Mouse (Mus musculus): ENCODE data around the gene Fam118a. TPM values are rescaled to one million over a fixed set of nuclear protein-coding genes. Genes with fewer than 3 reads are reported as not detected.
A peak's percentile ranks its signal among the peaks of the same experiment; 100 is the strongest.

Gene Fam118a
- total and polyA plus RNA-seq, 3 experiments: 6.9 to 17.2 (median 14.7) TPM

DNA sequence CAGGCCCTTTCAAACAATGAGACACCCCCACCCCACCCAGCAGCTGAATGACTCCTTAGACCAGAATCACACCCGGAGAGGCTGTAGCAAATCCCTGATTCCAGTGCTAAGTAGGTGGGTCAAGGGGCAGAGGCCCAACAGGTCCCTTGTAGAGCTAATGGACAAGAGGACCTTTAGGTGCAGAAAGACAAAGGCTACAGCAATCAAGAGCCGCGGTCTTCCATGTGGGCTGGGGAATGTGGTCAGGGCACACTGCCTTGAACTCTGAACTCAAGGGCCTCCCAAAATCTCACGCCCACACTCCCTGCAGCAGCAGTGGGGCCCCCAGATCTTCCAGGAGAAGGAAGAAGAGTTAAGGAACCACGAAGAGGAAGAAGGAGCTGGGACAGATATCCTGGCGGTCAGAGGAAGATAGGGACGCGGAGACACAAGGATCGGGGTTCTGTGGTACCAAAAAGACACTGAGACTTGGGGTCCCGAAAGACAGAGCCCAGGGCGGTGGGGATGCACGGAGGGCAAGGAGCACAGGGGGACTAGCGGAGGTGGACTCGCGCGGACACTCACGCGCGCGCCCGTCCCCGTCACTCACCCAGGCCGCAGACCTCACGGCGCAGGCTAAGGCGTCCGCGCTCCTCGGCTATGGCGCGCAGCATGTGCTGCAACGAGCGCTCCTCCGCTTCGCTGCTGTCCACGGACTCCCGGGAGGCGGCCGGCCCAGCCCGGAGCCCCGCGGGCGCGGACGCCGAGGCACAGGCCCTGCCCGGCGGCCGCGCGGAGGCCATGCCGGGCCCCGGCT lies 41.5 kb upstream of the Fam118a start:
- ATAC-seq (ENCODE audit: extremely low read depth, insufficient number of reproducible peaks, low FRiP score, poor library complexity, severe bottlenecking): no peak
- peak; percentile 55 for DNase-seq (ENCODE audit: low spot score)
- TF ChIP-seq CTCF (IDR thresholded peaks at IDR 0.05; ENCODE audit: low read depth, low read length): no peak
- TF ChIP-seq GATA1 (IDR thresholded peaks at IDR 0.05; ENCODE audit: borderline replicate concordance, low read length): no peak
- no peak for TF ChIP-seq GATA2 (IDR thresholded peaks at IDR 0.05; ENCODE audit: borderline replicate concordance, low read depth, low read length)
- no peak for TF ChIP-seq TAL1 (conservative IDR thresholded peaks at IDR 0.05; ENCODE audit: low read depth, low read length)
- no peak for TF ChIP-seq POLR2AphosphoS5 (IDR thresholded peaks at IDR 0.05; ENCODE audit: insufficient replicate concordance, low read depth, low read length)

DNA sequence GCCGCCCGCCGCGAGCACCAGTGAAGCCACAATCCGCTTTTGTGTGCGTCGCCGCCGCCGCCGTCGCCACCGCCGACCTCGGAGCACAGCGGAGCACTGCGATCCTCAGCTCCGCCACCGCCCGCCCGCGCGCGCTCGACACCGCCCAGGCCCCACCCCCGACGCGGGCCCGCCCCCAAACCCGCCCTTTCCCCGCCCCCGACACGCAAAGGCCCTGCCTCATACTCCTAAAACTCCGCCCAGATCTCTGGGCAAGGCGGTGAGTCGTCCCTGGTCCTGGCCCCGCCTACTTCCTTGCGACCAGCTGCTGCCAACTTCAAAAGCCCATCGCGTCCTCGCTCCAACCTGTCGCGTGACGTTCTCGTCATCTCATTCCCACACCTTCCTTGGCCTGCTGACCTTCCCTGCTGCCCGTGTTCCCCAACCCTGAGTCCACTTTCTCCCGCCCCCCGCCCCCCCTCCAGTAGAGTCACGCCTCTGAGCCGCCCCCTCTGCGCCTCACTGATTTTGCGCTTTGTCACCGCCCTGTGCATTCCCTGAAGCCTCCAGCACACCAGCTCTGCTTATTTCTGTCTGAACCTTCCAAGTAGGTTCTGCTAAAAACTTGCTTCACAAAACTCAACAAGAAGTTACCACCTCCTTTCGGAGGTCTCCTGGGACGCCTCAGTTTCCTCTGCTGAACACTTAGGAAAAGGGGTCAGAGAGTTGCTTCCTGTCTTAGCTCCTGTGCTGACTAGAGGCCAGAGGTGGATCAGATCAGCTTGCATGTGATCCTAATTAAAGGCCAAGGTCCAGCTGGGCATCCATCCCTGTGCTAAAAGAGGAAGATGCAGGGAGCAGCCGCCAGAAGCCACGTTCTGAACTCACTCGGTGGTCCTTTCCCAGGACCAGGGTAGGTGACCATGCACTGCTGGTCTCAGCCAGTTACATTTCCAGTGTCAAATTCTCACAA lies 40.6 kb upstream of the Fam118a start, which contains the start of gene 5031439G07Rik:
Gene 5031439G07Rik (minus strand): TSS at position 678 of the 952 bp plus-strand sequence.
- H3K4me3 ChIP-seq (ENCODE audit: low read depth, low read length): peak within 1 kb of the TSS; percentile 91
- H3K27me3 ChIP-seq (ENCODE audit: insufficient read depth, low read length): no peaks in the 10 kb centered on the region
- H3K9me3 ChIP-seq (replicated peaks): no peaks in the 10 kb centered on the region
- DNase-seq (ENCODE audit: low spot score) (peak; percentile 88), ATAC-seq (ENCODE audit: extremely low read depth, insufficient number of reproducible peaks, low FRiP score, poor library complexity, severe bottlenecking) (peak; percentile 94)
- no peak for TF ChIP-seq POLR2AphosphoS5 (IDR thresholded peaks at IDR 0.05; ENCODE audit: insufficient replicate concordance, low read depth, low read length)
- no peak for TF ChIP-seq GATA2 (IDR thresholded peaks at IDR 0.05; ENCODE audit: borderline replicate concordance, low read depth, low read length)
- TF ChIP-seq CTCF (IDR thresholded peaks at IDR 0.05; ENCODE audit: low read depth, low read length): no peak
- TF ChIP-seq GATA1 (IDR thresholded peaks at IDR 0.05; ENCODE audit: borderline replicate concordance, low read length): no peak
- no peak for TF ChIP-seq TAL1 (conservative IDR thresholded peaks at IDR 0.05; ENCODE audit: low read depth, low read length)
- H3K4me1 ChIP-seq (ENCODE audit: insufficient read depth, low read depth, low read length): peaks cover 33% of the 10 kb centered on the region
- peaks cover 27% of the 10 kb centered on the region for H3K36me3 ChIP-seq (replicated peaks)

More for the DNA sequence above, 41.5 kb upstream of the Fam118a start:
- Histone ChIP-seq H3K4me1 (ENCODE audit: insufficient read depth, low read depth, low read length) (peaks cover 36% of the 10 kb centered on the region), H3K27me3 (ENCODE audit: insufficient read depth, low read length) (no peaks in the 10 kb centered on the region), H3K9me3 (replicated peaks) (no peaks in the 10 kb centered on the region), H3K4me3 (ENCODE audit: low read depth, low read length) (peak overlapping the region; percentile 91), H3K36me3 (replicated peaks) (peaks cover 34% of the 10 kb centered on the region)

GRCm38 (mm10) chr15:84989098-84989497 lies 39.6 kb upstream of the Fam118a start:
- H3K27me3 ChIP-seq (ENCODE audit: insufficient read depth, low read length): no peaks in the 10 kb centered on the region; the same call in 1 of the 2 replicates
- H3K4me1 ChIP-seq (ENCODE audit: insufficient read depth, low read depth, low read length): peaks cover 33% of the 10 kb centered on the region
- TF ChIP-seq GATA1 (IDR thresholded peaks at IDR 0.05; ENCODE audit: borderline replicate concordance, low read length) (no peak), POLR2AphosphoS5 (IDR thresholded peaks at IDR 0.05; ENCODE audit: insufficient replicate concordance, low read depth, low read length) (no peak)
- no peak overlapping the region for H3K4me3 ChIP-seq (ENCODE audit: low read depth, low read length)
- ATAC-seq (ENCODE audit: extremely low read depth, insufficient number of reproducible peaks, low FRiP score, poor library complexity, severe bottlenecking): no peak
- DNase-seq (ENCODE audit: low spot score): no peak
- H3K9me3 ChIP-seq (replicated peaks): no peaks in the 10 kb centered on the region
- H3K36me3 ChIP-seq (replicated peaks): peaks cover 18% of the 10 kb centered on the region

- no peak for ATAC-seq (ENCODE audit: extremely low read depth, insufficient number of reproducible peaks, low FRiP score, poor library complexity, severe bottlenecking)
- no peak overlapping the region for H3K4me3 ChIP-seq (ENCODE audit: low read depth, low read length)
- peaks cover 38% of the 10 kb centered on the region for H3K4me1 ChIP-seq (ENCODE audit: insufficient read depth, low read depth, low read length)
- no peak for DNase-seq (ENCODE audit: low spot score)
- H3K36me3 ChIP-seq (replicated peaks): peaks cover 13% of the 10 kb centered on the region
- TF ChIP-seq GATA2 (IDR thresholded peaks at IDR 0.05; ENCODE audit: borderline replicate concordance, low read depth, low read length) (no peak), GATA1 (IDR thresholded peaks at IDR 0.05; ENCODE audit: borderline replicate concordance, low read length) (no peak), CTCF (IDR thresholded peaks at IDR 0.05; ENCODE audit: low read depth, low read length) (no peak), POLR2AphosphoS5 (IDR thresholded peaks at IDR 0.05; ENCODE audit: insufficient replicate concordance, low read depth, low read length) (no peak), TAL1 (conservative IDR thresholded peaks at IDR 0.05; ENCODE audit: low read depth, low read length) (no peak)
- peaks cover 3% of the 10 kb centered on the region; the same call in 1 of the 2 replicates for H3K27me3 ChIP-seq (ENCODE audit: insufficient read depth, low read length)
- no peaks in the 10 kb centered on the region for H3K9me3 ChIP-seq (replicated peaks)
Observed at GRCm38 (mm10) chr15:84989771-84990170, 39.0 kb upstream of the Fam118a start.

GRCm38 (mm10) chr15:84994498-84994897 lies 34.2 kb upstream of the Fam118a start:
- DNase-seq (ENCODE audit: low spot score): no peak
- H3K36me3 ChIP-seq (replicated peaks): no peaks in the 10 kb centered on the region
- no peak for ATAC-seq (ENCODE audit: extremely low read depth, insufficient number of reproducible peaks, low FRiP score, poor library complexity, severe bottlenecking)
- no peaks in the 10 kb centered on the region for H3K9me3 ChIP-seq (replicated peaks)
- H3K4me1 ChIP-seq (ENCODE audit: insufficient read depth, low read depth, low read length): peaks cover 10% of the 10 kb centered on the region
- TF ChIP-seq TAL1 (conservative IDR thresholded peaks at IDR 0.05; ENCODE audit: low read depth, low read length) (no peak), GATA2 (IDR thresholded peaks at IDR 0.05; ENCODE audit: borderline replicate concordance, low read depth, low read length) (no peak), GATA1 (IDR thresholded peaks at IDR 0.05; ENCODE audit: borderline replicate concordance, low read length) (no peak), CTCF (IDR thresholded peaks at IDR 0.05; ENCODE audit: low read depth, low read length) (no peak), POLR2AphosphoS5 (IDR thresholded peaks at IDR 0.05; ENCODE audit: insufficient replicate concordance, low read depth, low read length) (no peak)
- peaks cover 11% of the 10 kb centered on the region; the same call in 1 of the 2 replicates for H3K27me3 ChIP-seq (ENCODE audit: insufficient read depth, low read length)
- no peak overlapping the region for H3K4me3 ChIP-seq (ENCODE audit: low read depth, low read length)

- Histone ChIP-seq H3K36me3 (replicated peaks) (no peaks in the 10 kb centered on the region), H3K9me3 (replicated peaks) (no peaks in the 10 kb centered on the region), H3K4me3 (ENCODE audit: low read depth, low read length) (no peak overlapping the region), H3K4me1 (ENCODE audit: insufficient read depth, low read depth, low read length) (peaks cover 10% of the 10 kb centered on the region), H3K27me3 (ENCODE audit: insufficient read depth, low read length) (peaks cover 11% of the 10 kb centered on the region; the same call in 1 of the 2 replicates)
- DNase-seq (ENCODE audit: low spot score) (no peak), ATAC-seq (ENCODE audit: extremely low read depth, insufficient number of reproducible peaks, low FRiP score, poor library complexity, severe bottlenecking) (no peak)
- TF ChIP-seq TAL1 (conservative IDR thresholded peaks at IDR 0.05; ENCODE audit: low read depth, low read length) (no peak), GATA2 (IDR thresholded peaks at IDR 0.05; ENCODE audit: borderline replicate concordance, low read depth, low read length) (no peak), CTCF (IDR thresholded peaks at IDR 0.05; ENCODE audit: low read depth, low read length) (no peak), POLR2AphosphoS5 (IDR thresholded peaks at IDR 0.05; ENCODE audit: insufficient replicate concordance, low read depth, low read length) (no peak), GATA1 (IDR thresholded peaks at IDR 0.05; ENCODE audit: borderline replicate concordance, low read length) (no peak)
Observed at GRCm38 (mm10) chr15:84995041-84995440, 33.7 kb upstream of the Fam118a start.
